Mouse (Mus musculus): ENCODE measurements around the gene Padi2.

Gene Padi2

GRCm38 (mm10) chr4:140960781-140961466 lies 54.8 kb downstream of the Padi2 start, which contains the start of gene Sdhb:
Gene Sdhb (plus strand): TSS chr4:140961203.
- DNase-seq, result peak; percentile 98

GRCm38 (mm10) chr4:140961467-140962206 lies 55.5 kb downstream of the Padi2 start:
- no peak for DNase-seq

- no peak for DNase-seq
Observed at GRCm38 (mm10) chr4:140962207-140962909, 56.2 kb downstream of the Padi2 start.

GRCm38 (mm10) chr4:140962950-140963349 lies 56.8 kb downstream of the Padi2 start:
- peak; percentile 48 for DNase-seq

GRCm38 (mm10) chr4:140963941-140964597 lies 57.9 kb downstream of the Padi2 start:
- DNase-seq, result peak; percentile 41

GRCm38 (mm10) chr4:140964620-140965019 lies 58.5 kb downstream of the Padi2 start:
- DNase-seq, result peak; percentile 89

- no peak for DNase-seq
Observed at GRCm38 (mm10) chr4:140967386-140968159, 61.4 kb downstream of the Padi2 start.

GRCm38 (mm10) chr4:140971691-140972090 lies 65.5 kb downstream of the Padi2 start:
- no peak for DNase-seq

GRCm38 (mm10) chr4:140974408-140974807 lies 68.3 kb downstream of the Padi2 start:
- no peak for DNase-seq

GRCm38 (mm10) chr4:140975356-140975755 lies 69.2 kb downstream of the Padi2 start:
- no peak for DNase-seq

GRCm38 (mm10) chr4:140977278-140977677 lies 71.1 kb downstream of the Padi2 start:
- DNase-seq, result no peak

- no peak for DNase-seq
Observed at GRCm38 (mm10) chr4:140977886-140978692, 71.9 kb downstream of the Padi2 start.

GRCm38 (mm10) chr4:140981605-140982004 lies 75.5 kb downstream of the Padi2 start:
- DNase-seq, result no peak

GRCm38 (mm10) chr4:140982808-140983207 lies 76.7 kb downstream of the Padi2 start:
- no peak for DNase-seq

GRCm38 (mm10) chr4:140983442-140983841 lies 77.3 kb downstream of the Padi2 start:
- DNase-seq, result no peak

GRCm38 (mm10) chr4:140984544-140984943 lies 78.4 kb downstream of the Padi2 start:
- DNase-seq, result no peak

- DNase-seq, result no peak
Observed at GRCm38 (mm10) chr4:140986024-140986710, 80.0 kb downstream of the Padi2 start.

GRCm38 (mm10) chr4:140986711-140987395 lies 80.7 kb downstream of the Padi2 start, which contains the start of gene Atp13a2:
Gene Atp13a2 (plus strand): TSS chr4:140986873.
- DNase-seq, result peak; percentile 94

- DNase-seq, result no peak
Observed at GRCm38 (mm10) chr4:140987476-140987875, 81.3 kb downstream of the Padi2 start.

- DNase-seq, result no peak
Observed at GRCm38 (mm10) chr4:140988706-140989290, 82.7 kb downstream of the Padi2 start.
